Mouse (Mus musculus): ENCODE results near the gene Olfr65. TPM values are rescaled to one million over a fixed set of nuclear protein-coding genes. Genes with fewer than 3 reads are reported as not detected.

Gene Olfr65
- polyA plus RNA-seq (2015; fragmentation: Nextera tagmentation; extraction: Ambion mirVana) = not detected in 2 replicates

DNA sequence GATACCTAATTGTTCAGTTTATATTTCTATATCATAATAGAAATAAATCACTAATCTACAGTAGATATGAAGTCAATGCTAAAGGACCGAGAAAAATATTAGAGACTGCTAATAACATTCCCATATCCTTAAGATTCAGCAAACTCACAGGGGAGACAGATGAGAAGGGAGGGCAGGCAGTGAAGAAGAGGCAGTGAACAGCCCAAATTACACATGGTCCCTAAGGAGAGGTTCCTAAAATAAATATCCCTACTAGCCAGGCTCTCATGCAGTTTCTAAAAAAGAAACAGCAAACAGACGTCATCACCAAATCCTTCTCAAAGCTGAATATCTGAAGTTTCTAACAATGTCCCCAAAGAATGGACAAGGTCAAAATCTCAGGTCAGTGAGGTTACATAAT is at the start of gene Olfr65:
Gene Olfr65 (plus strand): TSS at position 301 of the 400 bp plus-strand sequence.
- Histone ChIP-seq H3K9ac (ENCODE audit: low read length) (no peak within 1 kb of the TSS), H3K27me3 (ENCODE audit: control insufficient read depth, insufficient read depth, low read length) (no peaks in the 10 kb centered on the region), H3K9me3 (replicated peaks; ENCODE audit: control insufficient read depth, low read length) (no peaks in the 10 kb centered on the region), H3K36me3 (ENCODE audit: control insufficient read depth, insufficient read depth, low read length) (no peaks in the 10 kb centered on the region), H3K27ac (ENCODE audit: low read length) (no peak within 1 kb of the TSS), H3K4me1 (ENCODE audit: control insufficient read depth, insufficient read depth, low read length) (no peaks in the 10 kb centered on the region), H3K4me2 (ENCODE audit: low read depth, low read length) (no peak within 1 kb of the TSS), H3K4me3 (replicated peaks; ENCODE audit: low read length) (no peak within 1 kb of the TSS)
- no peak for ATAC-seq (ENCODE audit: insufficient read depth, low FRiP score)
- 84% methylated on average over 2 of the region's 2 CpGs for WGBS

DNA sequence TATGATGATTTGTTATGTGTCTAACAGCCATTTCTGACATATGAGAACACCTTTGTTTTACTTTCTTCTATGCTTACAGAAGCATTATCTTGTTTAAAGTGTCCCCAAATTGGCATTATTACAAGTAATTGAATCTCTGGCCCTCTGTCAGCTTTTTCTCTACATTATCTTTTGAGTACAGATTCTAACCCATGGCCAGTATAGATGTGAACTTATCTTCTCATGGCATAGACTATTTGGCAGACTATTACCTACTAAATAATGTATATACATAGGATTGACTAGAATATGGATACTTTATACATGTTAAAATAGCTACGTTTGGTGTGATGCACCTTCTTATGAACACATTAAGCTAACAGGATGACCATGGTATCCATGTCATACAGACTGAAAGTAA is 48.6 kb upstream of the Olfr65 start:
- ATAC-seq (ENCODE audit: insufficient read depth, low FRiP score) = no peak
- Histone ChIP-seq H3K9me3 (replicated peaks; ENCODE audit: control insufficient read depth, low read length) (no peaks in the 10 kb centered on the region), H3K4me2 (ENCODE audit: low read depth, low read length) (no peak overlapping the region), H3K27ac (ENCODE audit: low read length) (no peak overlapping the region), H3K4me3 (replicated peaks; ENCODE audit: low read length) (no peak overlapping the region), H3K27me3 (ENCODE audit: control insufficient read depth, insufficient read depth, low read length) (no peaks in the 10 kb centered on the region), H3K9ac (ENCODE audit: low read length) (no peak overlapping the region), H3K36me3 (ENCODE audit: control insufficient read depth, insufficient read depth, low read length) (no peaks in the 10 kb centered on the region), H3K4me1 (ENCODE audit: control insufficient read depth, insufficient read depth, low read length) (no peaks in the 10 kb centered on the region)
- WGBS = 56% methylated on average over 1 of the region's 1 CpGs

DNA sequence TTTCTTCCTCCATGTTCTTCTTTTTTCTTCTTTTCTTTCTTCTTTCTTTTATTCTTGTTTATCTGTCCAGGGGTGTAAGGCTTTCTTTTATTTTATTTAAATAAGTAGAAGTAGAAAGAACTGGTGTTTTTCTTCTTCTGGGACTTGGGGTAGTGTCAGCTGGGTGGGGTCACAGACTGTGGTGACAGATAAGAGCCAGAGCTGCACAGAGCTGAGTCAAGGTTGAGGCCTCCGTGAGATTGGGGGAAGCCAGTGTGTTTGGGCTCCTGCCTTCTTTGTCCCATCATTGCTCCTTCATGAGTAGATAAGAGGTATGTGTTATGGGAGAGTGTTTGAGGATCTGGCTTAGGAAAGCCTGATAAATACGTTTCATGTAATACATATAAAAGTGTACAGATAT is 44.2 kb upstream of the Olfr65 start:
- no peak overlapping the region for H3K4me2 ChIP-seq (ENCODE audit: low read depth, low read length)
- no peak overlapping the region for H3K27ac ChIP-seq (ENCODE audit: low read length)
- no peak overlapping the region for H3K4me3 ChIP-seq (replicated peaks; ENCODE audit: low read length)
- no peaks in the 10 kb centered on the region for H3K36me3 ChIP-seq (ENCODE audit: control insufficient read depth, insufficient read depth, low read length)
- H3K9me3 ChIP-seq (replicated peaks; ENCODE audit: control insufficient read depth, low read length) = no peaks in the 10 kb centered on the region
- H3K4me1 ChIP-seq (ENCODE audit: control insufficient read depth, insufficient read depth, low read length) = no peaks in the 10 kb centered on the region
- WGBS = 53% methylated on average over 2 of the region's 2 CpGs
- no peak overlapping the region for H3K9ac ChIP-seq (ENCODE audit: low read length)
- no peaks in the 10 kb centered on the region for H3K27me3 ChIP-seq (ENCODE audit: control insufficient read depth, insufficient read depth, low read length)
- ATAC-seq (ENCODE audit: insufficient read depth, low FRiP score) = peak; percentile 82

DNA sequence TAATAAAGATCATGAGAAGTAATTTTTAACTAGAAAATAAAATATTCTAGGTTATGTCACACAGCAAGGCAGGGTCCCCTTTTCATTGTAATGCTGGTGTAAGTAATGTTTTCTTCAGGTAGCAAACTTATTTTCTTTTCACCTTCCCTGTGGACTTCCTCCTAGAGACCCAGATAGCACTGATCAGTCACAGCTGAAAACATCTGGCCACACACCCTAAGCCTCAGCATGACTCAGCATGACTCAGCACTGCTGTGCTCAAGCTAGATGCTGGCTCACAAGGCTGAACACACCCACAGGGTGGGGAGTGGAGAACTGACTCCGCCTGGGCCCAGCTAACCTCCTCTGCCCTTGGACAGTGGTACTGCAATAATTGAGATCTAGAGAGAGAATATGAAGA is 42.4 kb upstream of the Olfr65 start:
- Histone ChIP-seq H3K9me3 (replicated peaks; ENCODE audit: control insufficient read depth, low read length) (no peaks in the 10 kb centered on the region), H3K27me3 (ENCODE audit: control insufficient read depth, insufficient read depth, low read length) (no peaks in the 10 kb centered on the region), H3K9ac (ENCODE audit: low read length) (no peak overlapping the region), H3K4me2 (ENCODE audit: low read depth, low read length) (no peak overlapping the region), H3K36me3 (ENCODE audit: control insufficient read depth, insufficient read depth, low read length) (no peaks in the 10 kb centered on the region), H3K27ac (ENCODE audit: low read length) (no peak overlapping the region), H3K4me1 (ENCODE audit: control insufficient read depth, insufficient read depth, low read length) (no peaks in the 10 kb centered on the region), H3K4me3 (replicated peaks; ENCODE audit: low read length) (no peak overlapping the region)
- WGBS = 21% methylated on average over 1 of the region's 1 CpGs
- ATAC-seq (ENCODE audit: insufficient read depth, low FRiP score) = peak; percentile 90

DNA sequence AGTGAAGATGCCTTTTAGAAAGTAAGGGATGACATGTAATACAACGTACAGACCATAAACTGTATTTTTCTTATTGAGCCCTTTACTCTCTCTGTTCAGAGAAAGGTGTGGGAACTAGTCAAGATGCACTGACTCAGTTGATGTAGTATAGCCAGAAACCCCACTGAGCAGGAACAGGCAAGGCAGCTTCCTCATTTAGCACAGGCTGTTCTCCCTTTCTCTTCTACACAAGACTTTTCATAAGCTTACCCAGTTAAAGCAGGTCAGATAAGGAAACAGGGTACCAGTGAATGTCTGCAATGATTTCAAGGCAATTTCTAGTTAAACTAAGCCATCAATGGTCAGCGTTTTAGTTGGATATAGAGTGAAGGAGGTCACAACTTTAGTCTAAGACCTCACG is 41.8 kb upstream of the Olfr65 start:
- Histone ChIP-seq H3K27me3 (ENCODE audit: control insufficient read depth, insufficient read depth, low read length) (no peaks in the 10 kb centered on the region), H3K4me1 (ENCODE audit: control insufficient read depth, insufficient read depth, low read length) (no peaks in the 10 kb centered on the region), H3K4me2 (ENCODE audit: low read depth, low read length) (no peak overlapping the region), H3K9me3 (replicated peaks; ENCODE audit: control insufficient read depth, low read length) (no peaks in the 10 kb centered on the region), H3K36me3 (ENCODE audit: control insufficient read depth, insufficient read depth, low read length) (no peaks in the 10 kb centered on the region), H3K4me3 (replicated peaks; ENCODE audit: low read length) (no peak overlapping the region), H3K9ac (ENCODE audit: low read length) (no peak overlapping the region), H3K27ac (ENCODE audit: low read length) (no peak overlapping the region)
- no peak for ATAC-seq (ENCODE audit: insufficient read depth, low FRiP score)
- WGBS = 81% methylated on average over 3 of the region's 3 CpGs

DNA sequence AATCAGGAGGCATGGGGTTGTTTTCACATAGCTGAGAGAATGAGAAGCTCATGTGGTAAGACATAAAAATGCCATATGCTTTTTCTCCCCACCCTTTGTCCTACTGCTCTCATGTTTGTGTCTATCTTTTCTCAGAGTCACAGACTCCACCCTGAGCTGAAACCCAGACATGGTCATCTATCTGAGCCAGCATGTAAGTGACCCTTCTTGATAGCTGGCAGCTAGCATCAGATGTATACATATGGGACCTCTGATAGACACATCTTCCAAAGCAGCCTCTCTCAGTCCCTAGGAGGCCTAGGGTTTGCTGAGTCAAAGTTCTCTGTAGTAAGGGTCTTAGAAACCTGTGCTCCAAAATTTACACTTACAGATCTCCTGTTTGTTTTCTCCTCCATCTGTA is 37.6 kb upstream of the Olfr65 start:
- no peak overlapping the region for H3K9ac ChIP-seq (ENCODE audit: low read length)
- H3K4me3 ChIP-seq (replicated peaks; ENCODE audit: low read length) = no peak overlapping the region
- no peaks in the 10 kb centered on the region for H3K4me1 ChIP-seq (ENCODE audit: control insufficient read depth, insufficient read depth, low read length)
- H3K27me3 ChIP-seq (ENCODE audit: control insufficient read depth, insufficient read depth, low read length) = no peaks in the 10 kb centered on the region
- H3K4me2 ChIP-seq (ENCODE audit: low read depth, low read length) = no peak overlapping the region
- H3K36me3 ChIP-seq (ENCODE audit: control insufficient read depth, insufficient read depth, low read length) = no peaks in the 10 kb centered on the region
- no peaks in the 10 kb centered on the region for H3K9me3 ChIP-seq (replicated peaks; ENCODE audit: control insufficient read depth, low read length)
- peak; percentile 73 for ATAC-seq (ENCODE audit: insufficient read depth, low FRiP score)
- H3K27ac ChIP-seq (ENCODE audit: low read length) = no peak overlapping the region

DNA sequence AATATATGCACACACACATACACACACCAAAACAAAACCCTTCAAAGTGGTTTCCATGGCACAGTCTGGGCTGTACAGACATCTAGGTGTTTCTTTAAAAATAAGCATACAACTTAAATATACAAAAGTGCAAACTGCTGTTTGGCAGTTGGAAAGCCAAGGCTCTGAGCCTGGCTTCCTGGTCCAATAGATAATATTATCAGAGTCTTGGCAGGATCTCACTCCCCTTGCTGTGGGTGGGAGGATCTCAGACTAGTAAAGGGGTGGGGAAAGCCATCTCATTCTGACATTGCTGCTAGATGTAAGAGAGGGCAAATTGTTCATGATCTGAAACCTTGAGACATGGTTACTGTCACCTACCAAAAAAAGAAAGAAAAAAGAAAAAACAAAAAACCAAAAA is 32.6 kb upstream of the Olfr65 start:
- Histone ChIP-seq H3K4me3 (replicated peaks; ENCODE audit: low read length) (no peak overlapping the region), H3K27me3 (ENCODE audit: control insufficient read depth, insufficient read depth, low read length) (no peaks in the 10 kb centered on the region), H3K9ac (ENCODE audit: low read length) (no peak overlapping the region), H3K4me1 (ENCODE audit: control insufficient read depth, insufficient read depth, low read length) (no peaks in the 10 kb centered on the region), H3K27ac (ENCODE audit: low read length) (no peak overlapping the region), H3K36me3 (ENCODE audit: control insufficient read depth, insufficient read depth, low read length) (no peaks in the 10 kb centered on the region), H3K4me2 (ENCODE audit: low read depth, low read length) (no peak overlapping the region), H3K9me3 (replicated peaks; ENCODE audit: control insufficient read depth, low read length) (no peaks in the 10 kb centered on the region)
- 0 out of 2 replicates have a peak, but pooled peaks have one; percentile 47 for ATAC-seq (ENCODE audit: insufficient read depth, low FRiP score)

DNA sequence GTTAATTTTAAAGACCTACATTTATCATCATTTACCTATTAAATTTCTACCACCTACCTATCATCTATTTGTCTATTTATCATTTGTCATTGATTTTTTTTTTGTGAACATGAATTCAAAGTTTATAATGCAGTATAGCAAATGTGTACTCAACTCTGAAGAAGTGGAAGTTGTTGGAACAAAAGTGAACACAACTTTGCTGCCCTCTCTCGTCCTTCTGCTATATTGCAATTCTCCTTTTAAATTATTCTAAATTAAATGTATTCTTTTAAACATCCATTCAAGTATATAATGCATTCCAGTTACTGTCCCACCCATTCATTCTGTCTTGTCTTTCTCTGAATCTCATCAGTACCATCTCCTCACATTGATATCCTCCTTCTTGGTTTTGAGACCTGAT is 30.2 kb upstream of the Olfr65 start:
- Histone ChIP-seq H3K27ac (ENCODE audit: low read length) (no peak overlapping the region), H3K9me3 (replicated peaks; ENCODE audit: control insufficient read depth, low read length) (no peaks in the 10 kb centered on the region), H3K27me3 (ENCODE audit: control insufficient read depth, insufficient read depth, low read length) (no peaks in the 10 kb centered on the region), H3K9ac (ENCODE audit: low read length) (no peak overlapping the region), H3K4me3 (replicated peaks; ENCODE audit: low read length) (no peak overlapping the region), H3K36me3 (ENCODE audit: control insufficient read depth, insufficient read depth, low read length) (no peaks in the 10 kb centered on the region), H3K4me1 (ENCODE audit: control insufficient read depth, insufficient read depth, low read length) (no peaks in the 10 kb centered on the region), H3K4me2 (ENCODE audit: low read depth, low read length) (no peak overlapping the region)
- WGBS = 2% methylated on average over 1 of the region's 1 CpGs
- ATAC-seq (ENCODE audit: insufficient read depth, low FRiP score) = no peak

DNA sequence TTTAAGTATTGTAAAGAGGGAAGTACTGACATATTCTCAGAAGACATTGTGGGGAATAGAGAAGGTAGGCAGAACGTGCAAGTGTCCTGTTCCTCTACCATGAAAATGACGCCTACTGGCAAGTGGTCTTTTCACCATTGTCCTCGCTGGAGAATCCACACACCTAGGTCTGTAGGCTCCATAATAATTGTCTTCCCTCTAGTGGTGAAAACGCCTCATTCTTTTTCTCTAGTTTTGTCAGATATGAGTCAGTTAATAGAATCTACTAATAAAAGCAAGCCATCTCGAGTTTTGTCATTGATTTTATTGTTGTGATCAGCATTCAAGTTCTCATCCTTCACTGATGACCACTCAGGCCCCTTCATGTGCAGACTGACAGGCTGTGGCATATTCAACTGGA is 28.8 kb upstream of the Olfr65 start:
- Histone ChIP-seq H3K9me3 (replicated peaks; ENCODE audit: control insufficient read depth, low read length) (no peaks in the 10 kb centered on the region), H3K27ac (ENCODE audit: low read length) (no peak overlapping the region), H3K4me3 (replicated peaks; ENCODE audit: low read length) (no peak overlapping the region), H3K9ac (ENCODE audit: low read length) (no peak overlapping the region), H3K4me1 (ENCODE audit: control insufficient read depth, insufficient read depth, low read length) (no peaks in the 10 kb centered on the region), H3K36me3 (ENCODE audit: control insufficient read depth, insufficient read depth, low read length) (no peaks in the 10 kb centered on the region), H3K4me2 (ENCODE audit: low read depth, low read length) (no peak overlapping the region), H3K27me3 (ENCODE audit: control insufficient read depth, insufficient read depth, low read length) (no peaks in the 10 kb centered on the region)
- no peak for ATAC-seq (ENCODE audit: insufficient read depth, low FRiP score)
- 45% methylated on average over 5 of the region's 5 CpGs for WGBS

DNA sequence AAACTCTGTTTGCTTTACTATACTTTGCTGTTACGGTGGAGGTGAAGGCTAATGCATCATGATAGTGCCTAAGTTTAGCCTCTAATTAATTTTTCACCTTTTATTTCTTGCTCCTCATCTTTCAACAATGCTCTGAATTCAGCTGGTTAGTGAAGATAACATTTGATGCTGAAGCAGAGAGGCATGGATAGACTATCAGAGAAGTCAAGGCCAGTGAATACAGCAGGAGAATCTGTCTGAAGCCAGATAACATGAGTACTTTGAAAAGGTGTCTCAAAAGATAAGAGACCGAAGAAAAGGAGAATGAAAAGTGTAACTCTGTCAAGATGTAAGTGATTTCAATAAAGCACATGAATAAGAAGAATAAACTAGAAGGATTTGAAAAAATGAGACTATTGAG is 26.2 kb upstream of the Olfr65 start:
- no peaks in the 10 kb centered on the region for H3K36me3 ChIP-seq (ENCODE audit: control insufficient read depth, insufficient read depth, low read length)
- no peak overlapping the region for H3K4me2 ChIP-seq (ENCODE audit: low read depth, low read length)
- no peak overlapping the region for H3K27ac ChIP-seq (ENCODE audit: low read length)
- ATAC-seq (ENCODE audit: insufficient read depth, low FRiP score) = no peak
- H3K9me3 ChIP-seq (replicated peaks; ENCODE audit: control insufficient read depth, low read length) = no peaks in the 10 kb centered on the region
- H3K4me1 ChIP-seq (ENCODE audit: control insufficient read depth, insufficient read depth, low read length) = no peaks in the 10 kb centered on the region
- 69% methylated on average over 2 of the region's 2 CpGs for WGBS
- H3K9ac ChIP-seq (ENCODE audit: low read length) = no peak overlapping the region
- H3K27me3 ChIP-seq (ENCODE audit: control insufficient read depth, insufficient read depth, low read length) = no peaks in the 10 kb centered on the region
- H3K4me3 ChIP-seq (replicated peaks; ENCODE audit: low read length) = no peak overlapping the region

All from stomach, embryonic 16.5 days (tissue).